Mouse (Mus musculus): ENCODE data around the gene Gm45521.

- TF ChIP-seq CTCF (IDR thresholded peaks at IDR 0.05; ENCODE audit: extremely low read depth, insufficient read depth, low read length) (no peak), POLR2A (IDR thresholded peaks at IDR 0.05; ENCODE audit: extremely low read depth, insufficient read depth, low read length) (peak; percentile 93)
Measured at GRCm38 (mm10) chr14:8002432-8003092, 45.5 kb downstream of the Gm45521 start, which contains the start of gene Abhd6.
